Mouse (Mus musculus): ENCODE measurements around the gene Sla2. TPM values are rescaled to one million over a fixed set of nuclear protein-coding genes. Genes with fewer than 3 reads are reported as not detected.
A peak's percentile ranks its signal among the peaks of the same experiment; 100 is the strongest.
"Not testable (repeated sequence)": the region's sequence is repeated elsewhere in the genome, so short reads cannot be mapped to it uniquely, and the experiment has no call there.

Gene Sla2
- polyA plus RNA-seq, 1 experiment, result 0.02 TPM

GRCm38 (mm10) chr2:156863487-156864160, 23.4 kb downstream of the Sla2 start:
- peaks cover 46% of the 10 kb centered on the region for H3K4me1 ChIP-seq (ENCODE audit: control insufficient read depth)
- H3K27me3 ChIP-seq (ENCODE audit: control insufficient read depth), result no peaks in the 10 kb centered on the region
- peaks cover 43% of the 10 kb centered on the region for H3K36me3 ChIP-seq (ENCODE audit: control insufficient read depth)
- peak overlapping the region; percentile 99 for H3K4me3 ChIP-seq (replicated peaks)
- TF ChIP-seq GATA1 (IDR thresholded peaks at IDR 0.05; ENCODE audit: low read length) (peak; percentile 38; the same call in 1 of the 2 replicates), TAL1 (IDR thresholded peaks at IDR 0.05; ENCODE audit: low read length) (no peak)
- H3K9me3 ChIP-seq (ENCODE audit: control insufficient read depth, low read length), result no peaks in the 10 kb centered on the region

- Histone ChIP-seq H3K36me3 (ENCODE audit: control insufficient read depth) (peaks cover 43% of the 10 kb centered on the region), H3K4me1 (ENCODE audit: control insufficient read depth) (peaks cover 44% of the 10 kb centered on the region), H3K4me3 (replicated peaks) (peak within 1 kb of the TSS; percentile 99), H3K27me3 (ENCODE audit: control insufficient read depth) (no peaks in the 10 kb centered on the region), H3K9me3 (ENCODE audit: control insufficient read depth, low read length) (no peaks in the 10 kb centered on the region)
- TF ChIP-seq GATA1 (IDR thresholded peaks at IDR 0.05; ENCODE audit: low read length) (no peak), TAL1 (IDR thresholded peaks at IDR 0.05; ENCODE audit: low read length) (no peak)
These were observed 24.1 kb downstream of the Sla2 start, which contains the start of gene Rab5if for GRCm38 (mm10) chr2:156862772-156863486. TSS of gene Rab5if (plus strand) at chr2:156863128.

GRCm38 (mm10) chr2:156862041-156862717, 24.8 kb downstream of the Sla2 start:
- Histone ChIP-seq H3K4me3 (replicated peaks) (peak overlapping the region; percentile 99), H3K4me1 (ENCODE audit: control insufficient read depth) (peaks cover 41% of the 10 kb centered on the region), H3K9me3 (ENCODE audit: control insufficient read depth, low read length) (no peaks in the 10 kb centered on the region), H3K27me3 (ENCODE audit: control insufficient read depth) (no peaks in the 10 kb centered on the region), H3K36me3 (ENCODE audit: control insufficient read depth) (peaks cover 37% of the 10 kb centered on the region)
- TF ChIP-seq TAL1 (IDR thresholded peaks at IDR 0.05; ENCODE audit: low read length) (no peak), GATA1 (IDR thresholded peaks at IDR 0.05; ENCODE audit: low read length) (no peak)

- H3K27me3 ChIP-seq (ENCODE audit: control insufficient read depth), result no peaks in the 10 kb centered on the region
- TF ChIP-seq TAL1 (IDR thresholded peaks at IDR 0.05; ENCODE audit: low read length) (no peak), GATA1 (IDR thresholded peaks at IDR 0.05; ENCODE audit: low read length) (no peak)
- no peak overlapping the region for H3K4me3 ChIP-seq (replicated peaks)
- no peaks in the 10 kb centered on the region for H3K9me3 ChIP-seq (ENCODE audit: control insufficient read depth, low read length)
- H3K4me1 ChIP-seq (ENCODE audit: control insufficient read depth), result peaks cover 18% of the 10 kb centered on the region
- H3K36me3 ChIP-seq (ENCODE audit: control insufficient read depth), result peaks cover 26% of the 10 kb centered on the region
These were observed 28.3 kb downstream of the Sla2 start for GRCm38 (mm10) chr2:156858671-156859070.

DNA sequence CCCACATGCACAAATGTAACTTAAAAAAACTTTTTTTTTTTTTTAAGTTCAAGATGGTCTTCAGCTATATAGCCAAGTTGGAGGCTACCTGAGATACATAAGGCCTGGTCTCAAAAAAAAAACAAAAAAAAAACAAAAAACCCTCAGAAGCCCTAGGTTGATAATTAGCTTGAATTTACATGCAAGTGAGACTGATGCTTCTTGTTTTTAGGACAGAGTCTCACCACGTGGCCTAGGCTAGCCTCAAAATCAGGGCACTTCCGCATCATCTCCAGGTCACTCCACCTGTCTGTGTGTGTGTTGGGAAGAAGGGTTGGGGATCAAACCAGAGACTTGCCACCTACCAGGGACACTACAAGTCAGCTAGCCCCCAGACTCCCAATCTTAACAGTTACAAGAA, 29.2 kb downstream of the Sla2 start, which contains the start of gene 4930518I15Rik:
Gene 4930518I15Rik, minus strand, starts transcription at position 112 of the 400 bp plus-strand sequence.
- no peaks in the 10 kb centered on the region for H3K27me3 ChIP-seq (ENCODE audit: control insufficient read depth)
- peaks cover 30% of the 10 kb centered on the region for H3K36me3 ChIP-seq (ENCODE audit: control insufficient read depth)
- H3K4me1 ChIP-seq (ENCODE audit: control insufficient read depth), result peaks cover 13% of the 10 kb centered on the region
- no peak for TF ChIP-seq TAL1 (IDR thresholded peaks at IDR 0.05; ENCODE audit: low read length)
- TF ChIP-seq GATA1 (IDR thresholded peaks at IDR 0.05; ENCODE audit: low read length), result no peak
- H3K9me3 ChIP-seq (ENCODE audit: control insufficient read depth, low read length), result no peaks in the 10 kb centered on the region
- no peak within 1 kb of the TSS for H3K4me3 ChIP-seq (replicated peaks)

DNA sequence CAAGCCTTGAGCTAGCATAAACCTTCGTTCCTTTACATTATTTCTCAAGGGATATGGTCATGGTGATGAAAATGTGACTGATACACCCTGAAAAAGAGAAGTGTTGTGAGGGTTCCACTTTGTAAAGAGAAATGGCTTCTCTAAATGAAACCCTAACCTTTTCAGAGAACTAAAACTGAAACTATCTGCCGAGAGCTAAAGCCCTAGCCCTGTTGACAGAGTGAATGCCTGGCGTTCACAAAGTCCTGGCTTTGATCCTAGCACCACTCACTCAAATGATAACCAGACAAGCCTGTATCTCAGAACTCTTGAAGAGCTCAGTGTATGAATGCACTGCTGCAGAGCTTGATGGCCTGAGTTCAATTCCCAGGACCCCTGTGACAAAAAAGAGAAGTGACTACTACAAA, 29.6 kb downstream of the Sla2 start:
- H3K4me1 ChIP-seq (ENCODE audit: control insufficient read depth), result peaks cover 13% of the 10 kb centered on the region
- H3K4me3 ChIP-seq (replicated peaks), result no peak overlapping the region
- no peaks in the 10 kb centered on the region for H3K27me3 ChIP-seq (ENCODE audit: control insufficient read depth)
- peaks cover 33% of the 10 kb centered on the region for H3K36me3 ChIP-seq (ENCODE audit: control insufficient read depth)
- no peak for TF ChIP-seq TAL1 (IDR thresholded peaks at IDR 0.05; ENCODE audit: low read length)
- TF ChIP-seq GATA1 (IDR thresholded peaks at IDR 0.05; ENCODE audit: low read length), result no peak
- H3K9me3 ChIP-seq (ENCODE audit: control insufficient read depth, low read length), result no peaks in the 10 kb centered on the region

DNA sequence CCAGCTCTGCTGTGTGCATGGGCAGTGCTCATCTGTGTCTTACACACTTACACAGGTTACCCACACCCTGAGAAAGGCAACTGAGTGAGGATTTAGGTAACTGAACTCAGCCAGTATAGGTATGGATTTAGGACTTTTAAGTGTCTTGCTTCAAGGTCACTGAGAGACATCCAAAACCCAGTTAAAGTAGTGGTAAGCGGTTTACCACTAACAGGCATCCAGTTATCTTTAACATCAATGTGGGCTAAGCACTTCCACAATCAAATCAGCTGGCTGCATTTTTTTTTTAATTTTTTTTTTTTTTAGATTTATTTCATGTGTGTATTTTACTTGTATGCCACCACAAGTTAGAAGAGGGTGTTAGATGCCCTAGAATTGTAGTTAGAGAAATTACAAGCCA, 30.7 kb downstream of the Sla2 start:
- TF ChIP-seq GATA1 (IDR thresholded peaks at IDR 0.05; ENCODE audit: low read length) (no peak), TAL1 (IDR thresholded peaks at IDR 0.05; ENCODE audit: low read length) (no peak)
- peaks cover 8% of the 10 kb centered on the region for H3K4me1 ChIP-seq (ENCODE audit: control insufficient read depth)
- H3K36me3 ChIP-seq (ENCODE audit: control insufficient read depth), result peaks cover 41% of the 10 kb centered on the region
- no peaks in the 10 kb centered on the region for H3K9me3 ChIP-seq (ENCODE audit: control insufficient read depth, low read length)
- H3K4me3 ChIP-seq (replicated peaks), result no peak overlapping the region
- no peaks in the 10 kb centered on the region for H3K27me3 ChIP-seq (ENCODE audit: control insufficient read depth)

DNA sequence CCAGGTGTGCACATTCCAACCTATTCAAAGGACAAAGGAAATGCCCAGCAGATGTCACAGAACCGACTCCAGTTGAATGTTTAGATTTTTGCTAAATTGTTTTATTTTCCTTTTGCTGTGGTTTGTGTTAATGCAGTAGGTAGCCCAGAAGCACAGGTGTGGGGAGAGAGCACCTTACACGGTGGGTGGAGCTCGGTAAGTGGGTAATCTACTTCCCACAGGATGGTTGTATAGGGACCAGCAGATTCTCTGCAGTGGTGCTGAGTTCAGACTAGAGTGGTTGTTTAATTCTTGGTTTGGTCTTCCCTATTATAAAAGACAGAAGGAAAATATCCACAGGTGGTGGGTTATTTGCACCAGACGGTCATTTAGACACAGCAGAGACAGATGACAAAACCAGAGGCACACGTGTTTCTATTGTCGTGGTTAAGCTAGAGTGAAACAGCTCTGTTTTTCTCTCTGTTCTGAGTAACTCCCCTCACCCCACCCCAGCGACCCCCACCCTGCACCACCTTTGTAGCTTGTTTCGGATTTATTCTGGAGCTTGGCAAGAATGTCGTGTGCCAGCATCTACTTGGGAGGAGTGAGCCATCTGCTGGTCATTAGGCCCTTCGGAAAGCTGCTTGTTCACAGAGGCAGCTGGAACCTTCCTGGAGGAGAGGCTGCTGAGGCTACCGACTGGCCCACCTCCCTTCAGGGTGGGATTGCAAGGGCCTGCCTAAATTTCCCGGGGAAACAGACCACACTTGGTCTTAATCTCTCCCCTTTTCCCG, 32.8 kb downstream of the Sla2 start:
- H3K4me3 ChIP-seq (replicated peaks); H3K9me3 ChIP-seq (ENCODE audit: control insufficient read depth, low read length); H3K27me3 ChIP-seq (ENCODE audit: control insufficient read depth); H3K4me1 ChIP-seq (ENCODE audit: control insufficient read depth): not testable (repeated sequence)
- peaks cover 53% of the 10 kb centered on the region for H3K36me3 ChIP-seq (ENCODE audit: control insufficient read depth)

DNA sequence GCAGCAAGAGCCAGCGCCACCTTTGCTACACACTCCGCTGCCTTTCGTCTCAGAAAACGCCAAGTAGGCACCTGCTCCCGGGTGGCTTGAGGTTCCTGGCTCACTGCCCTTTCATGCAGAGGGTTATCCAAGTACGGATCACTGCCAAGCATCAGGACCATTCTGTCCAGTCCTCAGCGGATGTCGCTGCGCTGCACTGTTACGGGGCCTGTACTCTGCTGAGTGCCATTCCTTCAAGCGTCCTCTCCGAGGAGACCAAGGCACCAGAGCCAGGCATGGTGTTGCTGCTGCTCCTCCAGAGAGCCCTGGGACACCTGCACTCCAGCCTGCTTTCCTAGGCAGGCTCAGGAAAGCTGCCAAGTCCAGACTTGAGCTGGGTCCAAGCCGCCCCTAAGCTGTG, 33.4 kb downstream of the Sla2 start:
- not testable (repeated sequence) for H3K4me1 ChIP-seq (ENCODE audit: control insufficient read depth); H3K4me3 ChIP-seq (replicated peaks); H3K9me3 ChIP-seq (ENCODE audit: control insufficient read depth, low read length); H3K27me3 ChIP-seq (ENCODE audit: control insufficient read depth)
- H3K36me3 ChIP-seq (ENCODE audit: control insufficient read depth), result peaks cover 55% of the 10 kb centered on the region
